Mouse (Mus musculus) kidney, adult 2 months (tissue): ENCODE measurements at regions not wholly inside any gene's neighbourhood (a gene's known extent, or its start where the extent isn't known, plus 50 kb on each side); places are given as distances from the start of the nearest gene placed in this dataset.

ENCODE experiments used
- DNase-seq: peaks from one replicate; pipeline ENCODE4 v3.0.0; 2021
- H3K27ac ChIP-seq: fragments of 200-500 bp; 2 replicates; pipeline ENCODE4 v1.5.1; 2012; ENCODE audit warnings: low read depth, low read length, control low read depth, inconsistent platforms; ENCODE audit not compliant: insufficient read depth
- H3K27me3 ChIP-seq: fragments of 200-500 bp; replicated peaks from 2 replicates; pipeline ENCODE4 v1.6.1; 2012; ENCODE audit warnings: mild to moderate bottlenecking, moderate library complexity, low read length, inconsistent platforms; ENCODE audit not compliant: control insufficient read depth, insufficient read depth
- H3K36me3 ChIP-seq: fragments of 200-500 bp; 2 replicates; pipeline ENCODE4 v1.6.1; 2012; ENCODE audit warnings: mild to moderate bottlenecking, moderate library complexity, low read length, inconsistent platforms; ENCODE audit not compliant: control insufficient read depth, insufficient read depth
- H3K4me1 ChIP-seq: fragments of 200-500 bp; 2 replicates; pipeline ENCODE4 v1.6.1; 2011; ENCODE audit warnings: low read length; ENCODE audit not compliant: control insufficient read depth, insufficient read depth
- H3K4me3 ChIP-seq: fragments of 200-500 bp; 2 replicates; pipeline ENCODE4 v1.5.1; 2011; ENCODE audit warnings: mild to moderate bottlenecking, low read depth, low read length, control low read depth; ENCODE audit not compliant: insufficient read depth
- CTCF ChIP-seq: fragments of 200-500 bp; conservative IDR thresholded peaks from 2 replicates; pipeline ENCODE4 v1.5.1; 2011; ENCODE audit warnings: low read depth, mild to moderate bottlenecking, control low read depth, low read length, moderate library complexity, mixed read lengths; ENCODE audit not compliant: insufficient read depth, insufficient read length
- POLR2A ChIP-seq: fragments of 200-500 bp; IDR thresholded peaks from one replicate; pipeline ENCODE4 v1.6.1; 2011; ENCODE audit warnings: low read depth, low read length, control low read depth
- WGBS: fragments of 180-500 bp; shearing (Covaris S2); methylation state at CpG from one replicate; pipeline ENCODE4 v1.1.7; 2018; 5-methylcytosine and 5-hydroxymethylcytosine counted together

- 67% methylated on average over 3 of the region's 3 CpGs for WGBS
- DNase-seq: no peak
- no peaks in the 10 kb centered on the region for H3K27me3 ChIP-seq
- no peak for TF ChIP-seq POLR2A
- TF ChIP-seq CTCF: no peak
- no peak overlapping the region for H3K4me3 ChIP-seq
- no peak overlapping the region for H3K27ac ChIP-seq
- H3K36me3 ChIP-seq: no peaks in the 10 kb centered on the region
- no peaks in the 10 kb centered on the region for H3K4me1 ChIP-seq
Measured at GRCm38 (mm10) chr2:139041671-139042273, 451.9 kb upstream of the Sptlc3 start.

GRCm38 (mm10) chr2:139044684-139045083 lies 449.0 kb upstream of the Sptlc3 start:
- no peaks in the 10 kb centered on the region for H3K27me3 ChIP-seq
- H3K36me3 ChIP-seq: no peaks in the 10 kb centered on the region
- H3K4me3 ChIP-seq: no peak overlapping the region
- no peaks in the 10 kb centered on the region for H3K4me1 ChIP-seq
- WGBS: 87% methylated on average over 3 of the region's 3 CpGs
- no peak for TF ChIP-seq CTCF
- no peak for TF ChIP-seq POLR2A
- DNase-seq: no peak
- no peak overlapping the region for H3K27ac ChIP-seq

- Histone ChIP-seq H3K27ac (no peak overlapping the region), H3K36me3 (no peaks in the 10 kb centered on the region), H3K4me1 (no peaks in the 10 kb centered on the region), H3K27me3 (no peaks in the 10 kb centered on the region), H3K4me3 (no peak overlapping the region)
- no peak for TF ChIP-seq POLR2A
- TF ChIP-seq CTCF: no peak
- no peak for DNase-seq
- 26% methylated on average over 2 of the region's 2 CpGs for WGBS
Measured at GRCm38 (mm10) chr2:139055249-139055648, 438.5 kb upstream of the Sptlc3 start.

GRCm38 (mm10) chr2:139069276-139069961 lies 424.3 kb upstream of the Sptlc3 start:
- H3K36me3 ChIP-seq: no peaks in the 10 kb centered on the region
- no peak for DNase-seq
- H3K4me1 ChIP-seq: no peaks in the 10 kb centered on the region
- H3K4me3 ChIP-seq: no peak overlapping the region
- TF ChIP-seq POLR2A: no peak
- TF ChIP-seq CTCF: no peak
- no peaks in the 10 kb centered on the region for H3K27me3 ChIP-seq
- 81% methylated on average over 6 of the region's 6 CpGs for WGBS
- H3K27ac ChIP-seq: no peak overlapping the region

GRCm38 (mm10) chr2:139071690-139072089 lies 422.0 kb upstream of the Sptlc3 start:
- Histone ChIP-seq H3K27ac (no peak overlapping the region), H3K4me1 (no peaks in the 10 kb centered on the region), H3K4me3 (no peak overlapping the region), H3K36me3 (no peaks in the 10 kb centered on the region), H3K27me3 (no peaks in the 10 kb centered on the region)
- WGBS: 76% methylated on average over 1 of the region's 1 CpGs
- no peak for DNase-seq
- TF ChIP-seq POLR2A: no peak
- TF ChIP-seq CTCF: no peak

- Histone ChIP-seq H3K36me3 (no peaks in the 10 kb centered on the region), H3K27me3 (no peaks in the 10 kb centered on the region), H3K4me1 (no peaks in the 10 kb centered on the region), H3K4me3 (no peak overlapping the region), H3K27ac (no peak overlapping the region)
- 45% methylated on average over 6 of the region's 6 CpGs for WGBS
- TF ChIP-seq CTCF: no peak
- TF ChIP-seq POLR2A: no peak
- no peak for DNase-seq
Measured at GRCm38 (mm10) chr2:139093487-139094066, 400.1 kb upstream of the Sptlc3 start.

GRCm38 (mm10) chr2:139111669-139112068 lies 382.0 kb upstream of the Sptlc3 start:
- no peaks in the 10 kb centered on the region for H3K36me3 ChIP-seq
- H3K4me1 ChIP-seq: no peaks in the 10 kb centered on the region
- no peak for DNase-seq
- 71% methylated on average over 1 of the region's 1 CpGs for WGBS
- no peak overlapping the region for H3K27ac ChIP-seq
- no peak overlapping the region for H3K4me3 ChIP-seq
- TF ChIP-seq POLR2A (no peak), CTCF (no peak)
- H3K27me3 ChIP-seq: no peaks in the 10 kb centered on the region

- Histone ChIP-seq H3K36me3 (no peaks in the 10 kb centered on the region), H3K27ac (no peak overlapping the region), H3K4me3 (no peak overlapping the region), H3K27me3 (no peaks in the 10 kb centered on the region), H3K4me1 (no peaks in the 10 kb centered on the region)
- TF ChIP-seq CTCF: no peak
- no peak for TF ChIP-seq POLR2A
- WGBS: 76% methylated on average over 4 of the region's 4 CpGs
- DNase-seq: no peak
Measured at GRCm38 (mm10) chr2:139114523-139114922, 379.2 kb upstream of the Sptlc3 start.
